Mouse (Mus musculus) cerebellum, postnatal 25 days (tissue): Measurements from ENCODE around the gene Zmym4.

Source experiments
- DNase-seq, 2 experiments: peaks; one replicate each; pipeline ENCODE4 v3.0.0; 2021; ENCODE audit warnings: mixed read lengths in 2 of 2

Gene Zmym4

GRCm38 (mm10) chr4:126813212-126813611, 154.7 kb downstream of the Zmym4 start:
- no peak for DNase-seq
